Mouse (Mus musculus) heart, adult 2 months (tissue): ENCODE data around the gene Helz. TPM values are rescaled to one million over a fixed set of nuclear protein-coding genes. Genes with fewer than 3 reads are reported as not detected.
A peak's percentile ranks its signal among the peaks of the same experiment; 100 is the strongest.
"Not testable (repeated sequence)": the region's sequence is repeated elsewhere in the genome, so short reads cannot be mapped to it uniquely, and the experiment has no call there.

Experiments used
- DNase-seq, 2 experiments: peaks; one replicate each; pipeline ENCODE4 v3.0.0; 2021
- H3K27ac ChIP-seq: fragments of 200-600 bp; 2 replicates; pipeline ENCODE4 v1.8.1; 2022
- H3K27me3 ChIP-seq: fragments of 200-500 bp; 2 replicates; pipeline ENCODE4 v1.6.1; 2012; ENCODE audit warnings: mild to moderate bottlenecking, low read length, inconsistent platforms, mixed read lengths; ENCODE audit not compliant: control insufficient read depth, insufficient read depth
- H3K36me3 ChIP-seq: fragments of 200-500 bp; 2 replicates; pipeline ENCODE4 v1.6.1; 2012; ENCODE audit warnings: low read length, inconsistent platforms; ENCODE audit not compliant: control insufficient read depth, insufficient read depth
- H3K4me1 ChIP-seq: fragments of 200-500 bp; 2 replicates; pipeline ENCODE4 v1.6.1; 2011; ENCODE audit warnings: low read length; ENCODE audit not compliant: control insufficient read depth, insufficient read depth
- H3K4me3 ChIP-seq: fragments of 200-600 bp; 2 replicates; pipeline ENCODE4 v1.8.1; 2022
- H3K79me2 ChIP-seq: fragments of 200-500 bp; replicated peaks from 2 replicates; pipeline ENCODE4 v1.6.1; 2012; ENCODE audit warnings: mild to moderate bottlenecking, inconsistent platforms, low read length, moderate library complexity, mixed read lengths; ENCODE audit not compliant: control insufficient read depth, insufficient read depth
- H3K9ac ChIP-seq: fragments of 200-500 bp; 2 replicates; pipeline ENCODE4 v1.6.1; 2012; ENCODE audit warnings: low read depth, mild to moderate bottlenecking, control low read depth, inconsistent platforms, low read length, mixed read lengths
- CTCF ChIP-seq: fragments of 200-600 bp; IDR thresholded peaks from 2 replicates; pipeline ENCODE4 v1.8.1; 2022; ENCODE audit warnings: antibody characterized with exemption, mild to moderate bottlenecking, moderate library complexity
- EP300 ChIP-seq: fragments of 200-500 bp; IDR thresholded peaks from 2 replicates; pipeline ENCODE4 v1.6.1; 2011; ENCODE audit warnings: low read depth, low read length, control low read depth; ENCODE audit not compliant: insufficient read depth
- POLR2A ChIP-seq: fragments of 200-500 bp; IDR thresholded peaks from 2 replicates; pipeline ENCODE4 v1.6.1; 2011; ENCODE audit warnings: mild to moderate bottlenecking, low read depth, low read length, control low read depth; ENCODE audit not compliant: insufficient read depth
- WGBS: fragments of 180-500 bp; shearing (Covaris S2); methylation state at CpG from one replicate; pipeline ENCODE4 v1.1.7; 2018; 5-methylcytosine and 5-hydroxymethylcytosine counted together
- intact Hi-C: fragments of 180-260 bp; cut with DNase I; formaldehyde crosslinking; loops from one replicate; pipeline ENCODE4 v1.15.1; 2025
- polyA plus RNA-seq: library from polyadenylated mRNA; depleted of rRNA; stranded (reverse); fragments of >200 nt; gene quantifications from 2 replicates; pipeline ENCODE4 v1.2.3, GENCODE M21; 2012
- total RNA-seq, 2 experiments: library from RNA; stranded (reverse); gene quantifications; 2 replicates each; pipeline ENCODE4 v1.2.3; 2021

The Helz gene
- total and polyA plus RNA-seq, 3 experiments: 10.8 to 26.4 (median 26.2) TPM

DNA sequence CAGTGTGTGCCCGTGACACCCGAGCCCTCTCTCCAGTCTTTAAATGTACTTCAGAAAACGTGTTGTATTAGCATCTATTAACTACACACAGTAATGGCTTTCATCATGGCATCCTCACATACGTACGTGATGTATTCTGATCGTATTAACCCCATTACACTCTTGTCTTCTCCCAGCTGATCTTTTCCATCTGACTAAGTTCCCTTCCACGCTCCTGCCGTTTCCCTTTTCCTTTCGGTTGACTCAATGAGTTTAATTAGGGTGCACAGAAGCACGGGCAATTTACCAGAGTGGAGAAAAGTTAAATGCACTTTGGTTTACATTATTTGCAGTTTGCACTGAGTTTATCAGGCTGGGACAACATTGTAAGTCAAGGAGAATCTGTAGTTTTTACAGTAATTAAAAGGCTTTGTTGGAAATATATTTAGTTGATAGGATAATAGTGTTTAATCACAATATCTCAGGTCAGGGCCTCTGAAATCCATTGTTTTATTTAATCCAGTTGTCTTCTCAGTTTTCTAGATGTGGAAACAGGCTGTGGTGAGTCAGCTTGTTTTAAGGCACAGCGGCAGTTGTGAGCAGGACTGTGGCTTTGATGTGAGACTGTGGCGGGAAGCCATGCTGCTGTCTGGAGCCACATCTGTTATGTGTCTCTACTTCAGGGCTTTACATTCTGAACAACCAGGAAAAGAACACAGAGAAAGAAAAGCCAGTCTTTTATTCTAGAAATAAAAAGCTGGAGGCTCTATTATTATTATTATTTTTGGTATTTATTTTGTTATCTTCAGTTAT, 37.1 kb downstream of the Helz start:
- Histone ChIP-seq H3K9ac (no peak overlapping the region), H3K27ac (no peak overlapping the region), H3K36me3 (no peaks in the 10 kb centered on the region), H3K79me2 (no peaks in the 10 kb centered on the region; the same call in 1 of the 2 replicates), H3K4me3 (no peak overlapping the region), H3K27me3 (no peaks in the 10 kb centered on the region), H3K4me1 (no peaks in the 10 kb centered on the region; the same call in 1 of the 2 replicates)
- DNase-seq: no peak
- TF ChIP-seq CTCF (no peak), POLR2A (no peak), EP300 (no peak)
- 72% methylated on average over 12 of the region's 12 CpGs for WGBS
- intact Hi-C loops: no loop called here

DNA sequence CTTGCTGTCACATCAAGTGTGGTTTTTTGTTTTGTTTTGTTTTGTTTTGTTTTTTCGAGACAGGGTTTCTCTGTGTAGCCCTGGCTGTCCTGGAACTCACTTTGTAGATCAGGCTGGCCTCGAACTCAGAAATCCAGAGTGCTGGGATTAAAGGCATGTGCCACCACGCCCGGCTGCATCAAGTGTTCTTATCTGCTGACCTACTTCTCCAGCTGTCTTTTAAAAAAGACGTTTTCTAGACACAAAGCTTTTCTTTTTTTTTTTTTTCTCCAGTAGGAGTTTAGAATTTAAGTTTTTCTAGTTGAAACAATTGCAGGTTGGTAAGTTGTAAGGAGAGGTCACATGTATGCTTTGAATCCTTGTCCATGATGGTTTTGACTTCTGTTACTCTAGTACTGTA, 38.4 kb downstream of the Helz start:
- H3K9ac ChIP-seq, H3K27ac ChIP-seq, intact Hi-C loops, H3K36me3 ChIP-seq, H3K79me2 ChIP-seq, DNase-seq, H3K27me3 ChIP-seq, H3K4me1 ChIP-seq, H3K4me3 ChIP-seq: not testable (repeated sequence)
- 68% methylated on average over 5 of the region's 5 CpGs for WGBS

DNA sequence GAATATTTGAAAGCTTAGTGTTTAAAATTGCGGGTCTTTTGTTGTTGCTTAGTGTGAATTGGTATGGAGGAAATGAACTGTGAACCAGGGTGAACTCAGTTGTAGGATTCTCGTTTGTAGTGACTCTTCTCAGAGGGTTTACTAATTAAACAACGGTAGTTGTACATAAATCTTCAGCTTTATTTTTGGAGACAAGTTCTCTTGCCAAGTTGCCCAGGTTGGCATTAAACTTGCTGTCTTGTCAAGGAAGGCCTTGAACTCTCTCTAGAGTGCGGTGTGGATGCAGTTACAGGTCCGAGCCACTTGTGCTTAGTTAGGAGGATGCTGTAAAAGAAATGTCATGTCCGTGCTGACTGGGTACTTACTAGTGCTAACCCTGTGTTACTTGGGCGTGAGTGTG, 39.4 kb downstream of the Helz start:
- intact Hi-C loops: no loop called here
- H3K9ac ChIP-seq: no peak overlapping the region
- 87% methylated on average over 7 of the region's 7 CpGs for WGBS

DNA sequence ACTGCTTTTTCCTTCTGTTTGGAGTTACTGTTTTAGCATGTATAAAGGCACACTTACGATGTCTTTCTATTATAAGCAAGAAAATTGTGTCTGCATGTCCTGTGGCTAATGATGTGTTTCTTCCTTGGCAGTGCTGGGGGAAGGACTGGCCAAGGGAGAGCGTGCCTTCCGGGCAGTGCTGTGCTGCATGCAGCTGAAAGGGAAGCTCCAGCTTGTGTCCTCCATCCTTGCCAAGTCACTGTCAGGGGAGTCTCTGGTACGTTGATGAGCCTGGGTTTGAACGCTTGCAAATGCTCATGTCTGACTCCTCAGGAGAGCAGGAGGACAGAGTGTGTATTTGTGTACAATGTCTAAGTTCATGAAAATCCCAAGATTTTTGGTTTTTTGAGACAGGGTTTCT, 44.8 kb downstream of the Helz start:
- Histone ChIP-seq H3K36me3 (no peaks in the 10 kb centered on the region; the same call in 1 of the 2 replicates), H3K4me3 (no peak overlapping the region), H3K9ac (no peak overlapping the region), H3K4me1 (no peaks in the 10 kb centered on the region), H3K79me2 (no peaks in the 10 kb centered on the region; the same call in 1 of the 2 replicates), H3K27ac (no peak overlapping the region), H3K27me3 (no peaks in the 10 kb centered on the region)
- intact Hi-C loops: no loop called here
- DNase-seq: no peak
- TF ChIP-seq POLR2A: no peak
- no peak for TF ChIP-seq CTCF
- TF ChIP-seq EP300: no peak
- 80% methylated on average over 5 of the region's 5 CpGs for WGBS

More for the DNA sequence above, 39.4 kb downstream of the Helz start:
- Histone ChIP-seq H3K79me2 (no peaks in the 10 kb centered on the region; the same call in 1 of the 2 replicates), H3K4me1 (no peaks in the 10 kb centered on the region; the same call in 1 of the 2 replicates), H3K27me3 (no peaks in the 10 kb centered on the region), H3K4me3 (no peak overlapping the region), H3K36me3 (no peaks in the 10 kb centered on the region; the same call in 1 of the 2 replicates), H3K27ac (no peak overlapping the region)
- no peak for DNase-seq
- TF ChIP-seq CTCF (no peak), EP300 (no peak), POLR2A (no peak)

DNA sequence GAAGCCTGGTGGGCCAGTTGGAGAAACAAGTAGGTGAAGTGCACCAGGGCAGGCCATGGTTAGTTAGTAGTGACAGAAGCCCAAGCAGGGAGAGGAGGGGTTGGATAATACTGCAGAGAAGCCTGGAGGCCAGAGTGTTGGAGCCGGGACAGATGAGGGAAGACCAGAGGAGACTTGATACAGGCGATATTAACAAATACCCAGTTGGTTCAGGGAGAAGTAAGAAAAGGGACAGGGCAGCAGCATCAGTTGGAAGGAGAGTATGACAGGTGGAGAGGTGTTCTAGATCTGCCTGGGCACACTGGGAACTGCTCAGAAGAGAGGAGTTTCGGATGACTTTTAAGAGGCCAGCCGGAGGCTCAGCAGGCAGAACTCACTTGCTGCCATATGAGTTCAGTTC, 49.7 kb downstream of the Helz start:
- Histone ChIP-seq H3K27me3 (no peaks in the 10 kb centered on the region), H3K36me3 (no peaks in the 10 kb centered on the region), H3K9ac (no peak overlapping the region), H3K79me2 (no peaks in the 10 kb centered on the region; the same call in 1 of the 2 replicates), H3K4me3 (no peak overlapping the region), H3K4me1 (no peaks in the 10 kb centered on the region), H3K27ac (no peak overlapping the region)
- DNase-seq: no peak
- intact Hi-C loops: no loop called here
- TF ChIP-seq POLR2A (no peak), CTCF (no peak), EP300 (no peak)
- WGBS: 96% methylated on average over 4 of the region's 4 CpGs

GRCm38 (mm10) chr11:107605694-107606093, 58.0 kb downstream of the Helz start:
- Histone ChIP-seq H3K4me1 (no peaks in the 10 kb centered on the region), H3K79me2 (no peaks in the 10 kb centered on the region; the same call in 1 of the 2 replicates), H3K27ac (no peak overlapping the region), H3K9ac (no peak overlapping the region), H3K36me3 (no peaks in the 10 kb centered on the region), H3K27me3 (no peaks in the 10 kb centered on the region), H3K4me3 (no peak overlapping the region)
- DNase-seq: peak in 1 of 2 experiments; percentile 5
- WGBS: 96% methylated on average over 7 of the region's 7 CpGs
- intact Hi-C loops: no loop called here
- no peak for TF ChIP-seq EP300
